Mouse (Mus musculus) cerebellum, postnatal 4 days (tissue): ENCODE data around the gene Ugt1a1.
"Not testable (repeated sequence)": the region's sequence is repeated elsewhere in the genome, so short reads cannot be mapped to it uniquely, and the experiment has no call there.

Experiments used
- DNase-seq, 2 experiments: peaks; one replicate each; pipeline ENCODE4 v3.0.0; 2022; ENCODE audit warnings: low spot score in 2 of 2, mixed read lengths in 1 of 2

The Ugt1a1 gene

GRCm38 (mm10) chr1:88218051-88218450, 6.3 kb downstream of the Ugt1a1 start:
- DNase-seq: no peak

- no peak for DNase-seq
Measured at GRCm38 (mm10) chr1:88218591-88218990, 6.8 kb downstream of the Ugt1a1 start.

GRCm38 (mm10) chr1:88219054-88219453, 7.3 kb downstream of the Ugt1a1 start:
- DNase-seq: no peak

- no peak for DNase-seq
Measured at GRCm38 (mm10) chr1:88220336-88220735, 8.6 kb downstream of the Ugt1a1 start.

GRCm38 (mm10) chr1:88222216-88222615, 10.5 kb downstream of the Ugt1a1 start:
- DNase-seq: no peak

GRCm38 (mm10) chr1:88223011-88223515, 11.3 kb downstream of the Ugt1a1 start:
- not testable (repeated sequence) for DNase-seq

GRCm38 (mm10) chr1:88223591-88223990, 11.8 kb downstream of the Ugt1a1 start:
- DNase-seq: no peak

GRCm38 (mm10) chr1:88224029-88224776, 12.4 kb downstream of the Ugt1a1 start:
- DNase-seq: no peak

GRCm38 (mm10) chr1:88225301-88225700, 13.5 kb downstream of the Ugt1a1 start:
- DNase-seq: not testable (repeated sequence)

- peak in 1 of 2 experiments; percentile 1 for DNase-seq
Measured at GRCm38 (mm10) chr1:88225741-88226140, 14.0 kb downstream of the Ugt1a1 start.

GRCm38 (mm10) chr1:88226670-88227379, 15.1 kb downstream of the Ugt1a1 start, which contains the start of gene Mroh2a:
Mroh2a (plus strand) TSS chr1:88226986.
- peak; percentile 0 to 19 for DNase-seq

- peak in 1 of 2 experiments; percentile 18 for DNase-seq
Measured at GRCm38 (mm10) chr1:88227482-88227881, 15.7 kb downstream of the Ugt1a1 start.

GRCm38 (mm10) chr1:88228121-88228520, 16.4 kb downstream of the Ugt1a1 start:
- DNase-seq: peak in 1 of 2 experiments; percentile 37

GRCm38 (mm10) chr1:88229566-88229965, 17.8 kb downstream of the Ugt1a1 start:
- DNase-seq: peak in 1 of 2 experiments; percentile 24

- DNase-seq: peak in 1 of 2 experiments; percentile 24
Measured at GRCm38 (mm10) chr1:88229986-88230385, 18.2 kb downstream of the Ugt1a1 start.

- DNase-seq: peak in 1 of 2 experiments; percentile 30
Measured at GRCm38 (mm10) chr1:88230421-88230820, 18.7 kb downstream of the Ugt1a1 start.

- peak in 1 of 2 experiments; percentile 23 for DNase-seq
Measured at GRCm38 (mm10) chr1:88230981-88231802, 19.4 kb downstream of the Ugt1a1 start.

GRCm38 (mm10) chr1:88231803-88232499, 20.2 kb downstream of the Ugt1a1 start:
- DNase-seq: peak in 1 of 2 experiments; percentile 28

- DNase-seq: peak in 1 of 2 experiments; percentile 32
Measured at GRCm38 (mm10) chr1:88232664-88233380, 21.1 kb downstream of the Ugt1a1 start.
